Mouse (Mus musculus): ENCODE measurements around the gene Tesc.

GRCm38 (mm10) chr5:117987891-117988290, 39.7 kb upstream of the Tesc start:
- no peak for TF ChIP-seq POLR2A (IDR thresholded peaks at IDR 0.05; ENCODE audit: control insufficient read depth, extremely low read depth, insufficient read depth, low read length, poor library complexity)
- TF ChIP-seq CTCF (IDR thresholded peaks at IDR 0.05; ENCODE audit: borderline replicate concordance, control insufficient read depth, extremely low read depth, insufficient read depth, low read length, poor library complexity), result no peak
